Mouse (Mus musculus) megakaryocyte, embryonic 14.5 days (primary cell): ENCODE data around the gene Htra3. TPM values are rescaled to one million over a fixed set of nuclear protein-coding genes. Genes with fewer than 3 reads are reported as not detected.

Source experiments
- H3K27me3 ChIP-seq: replicated peaks from 2 replicates; pipeline ENCODE3; 2012; ENCODE audit warnings: inconsistent platforms
- H3K36me3 ChIP-seq: replicated peaks from 2 replicates; pipeline ENCODE3; 2012; ENCODE audit warnings: low read length, inconsistent platforms, mixed read lengths
- H3K4me1 ChIP-seq: 2 replicates; pipeline ENCODE4 v1.6.1; 2012; ENCODE audit warnings: inconsistent platforms
- H3K4me3 ChIP-seq: replicated peaks from 2 replicates; pipeline ENCODE3; 2012; ENCODE audit warnings: moderate library complexity, mild to moderate bottlenecking, inconsistent platforms
- H3K9me3 ChIP-seq: 2 replicates; pipeline ENCODE4 v1.6.1; 2012; ENCODE audit warnings: inconsistent platforms
- FLI1 ChIP-seq: IDR thresholded peaks from 2 replicates; pipeline ENCODE4 v1.6.1; 2012; ENCODE audit warnings: low read length, inconsistent platforms, mixed read lengths
- GATA1 ChIP-seq: IDR thresholded peaks from 3 replicates; pipeline ENCODE4 v1.6.1; 2012; ENCODE audit warnings: mixed read lengths, low read length, inconsistent platforms, borderline replicate concordance
- polyA plus RNA-seq: library from polyadenylated mRNA; stranded (reverse); fragments of >175 nt; gene quantifications from 2 replicates; pipeline ENCODE4 v1.2.3, GENCODE M21; 2012; ENCODE audit warnings: low replicate concordance; ENCODE audit not compliant: insufficient read depth

The Htra3 gene
- polyA plus RNA-seq, 1 experiment = 1.2 TPM

DNA sequence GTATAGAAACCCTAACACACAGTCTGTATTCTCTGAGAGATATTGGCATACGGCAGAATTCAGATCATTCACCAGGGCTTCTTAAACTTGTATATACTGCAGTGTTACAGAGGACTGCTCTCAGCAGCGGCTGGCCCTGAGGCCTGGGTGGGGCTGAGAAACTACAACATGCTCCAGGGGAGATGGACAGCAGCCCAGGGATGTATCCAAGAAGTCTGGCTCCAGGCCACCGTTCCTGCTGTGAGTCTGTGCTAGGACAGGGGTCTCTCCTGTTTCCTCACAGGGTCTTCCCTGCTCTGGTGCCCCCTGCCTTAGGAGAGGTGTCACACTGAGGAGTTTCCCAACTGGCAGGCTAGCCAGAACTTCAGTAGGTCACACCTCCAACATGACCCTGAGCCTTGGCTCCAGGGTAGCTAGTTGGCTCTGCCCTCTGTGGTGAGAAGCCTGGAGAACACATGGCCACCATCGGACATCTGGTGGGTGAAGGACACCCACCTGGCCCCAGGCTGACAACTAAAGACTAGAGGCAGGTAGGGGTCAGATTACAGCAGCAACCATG is 23.1 kb upstream of the Htra3 start:
- no peaks in the 10 kb centered on the region for H3K9me3 ChIP-seq
- TF ChIP-seq FLI1 (no peak), GATA1 (no peak)
- H3K27me3 ChIP-seq = peaks cover 83% of the 10 kb centered on the region
- no peaks in the 10 kb centered on the region for H3K4me1 ChIP-seq
- H3K36me3 ChIP-seq = peaks cover 4% of the 10 kb centered on the region
- no peak overlapping the region for H3K4me3 ChIP-seq

- H3K27me3 ChIP-seq = peaks cover 88% of the 10 kb centered on the region
- no peak overlapping the region for H3K4me3 ChIP-seq
- peaks cover 4% of the 10 kb centered on the region for H3K36me3 ChIP-seq
- no peaks in the 10 kb centered on the region for H3K9me3 ChIP-seq
- no peaks in the 10 kb centered on the region for H3K4me1 ChIP-seq
- TF ChIP-seq FLI1 (no peak), GATA1 (no peak)
Measured at GRCm38 (mm10) chr5:35701042-35701441, 21.5 kb upstream of the Htra3 start.

DNA sequence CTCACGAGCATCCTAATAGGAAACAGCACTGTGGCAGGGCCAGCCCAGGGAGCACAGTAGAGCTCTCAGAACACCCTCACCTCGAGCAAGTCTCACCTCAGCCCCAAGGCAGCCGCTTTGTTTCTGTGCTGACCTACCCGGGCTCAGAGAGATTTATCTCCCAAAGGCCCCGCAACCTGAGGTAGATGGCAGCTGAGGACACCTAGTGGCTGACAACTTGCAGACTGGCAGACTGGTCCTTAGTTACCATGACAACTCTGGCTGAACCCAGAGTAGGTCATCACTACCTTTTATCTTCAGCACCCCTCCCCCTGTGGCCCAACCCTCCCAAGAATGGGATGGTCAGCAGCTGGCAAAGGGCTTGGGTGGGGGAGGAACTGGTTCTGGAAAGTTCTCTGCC is 16.2 kb upstream of the Htra3 start:
- no peaks in the 10 kb centered on the region for H3K4me1 ChIP-seq
- peaks cover 2% of the 10 kb centered on the region for H3K36me3 ChIP-seq
- TF ChIP-seq GATA1 = no peak
- TF ChIP-seq FLI1 = no peak

GRCm38 (mm10) chr5:35693638-35694037 is 14.1 kb upstream of the Htra3 start:
- Histone ChIP-seq H3K27me3 (peaks cover 84% of the 10 kb centered on the region), H3K4me3 (no peak overlapping the region), H3K36me3 (no peaks in the 10 kb centered on the region), H3K9me3 (peaks cover 5% of the 10 kb centered on the region; the same call in 1 of the 2 replicates), H3K4me1 (peaks cover 7% of the 10 kb centered on the region; the same call in 1 of the 2 replicates)
- TF ChIP-seq GATA1 = no peak
- TF ChIP-seq FLI1 = no peak

More for the DNA sequence above, 16.2 kb upstream of the Htra3 start:
- Histone ChIP-seq H3K9me3 (no peaks in the 10 kb centered on the region), H3K27me3 (peaks cover 89% of the 10 kb centered on the region), H3K4me3 (no peak overlapping the region)

- no peak for TF ChIP-seq GATA1
- TF ChIP-seq FLI1 = no peak
- Histone ChIP-seq H3K27me3 (peaks cover 86% of the 10 kb centered on the region), H3K9me3 (peaks cover 5% of the 10 kb centered on the region; the same call in 1 of the 2 replicates), H3K36me3 (no peaks in the 10 kb centered on the region), H3K4me1 (peaks cover 28% of the 10 kb centered on the region), H3K4me3 (no peak overlapping the region)
Measured at GRCm38 (mm10) chr5:35691246-35691645, 11.7 kb upstream of the Htra3 start.

DNA sequence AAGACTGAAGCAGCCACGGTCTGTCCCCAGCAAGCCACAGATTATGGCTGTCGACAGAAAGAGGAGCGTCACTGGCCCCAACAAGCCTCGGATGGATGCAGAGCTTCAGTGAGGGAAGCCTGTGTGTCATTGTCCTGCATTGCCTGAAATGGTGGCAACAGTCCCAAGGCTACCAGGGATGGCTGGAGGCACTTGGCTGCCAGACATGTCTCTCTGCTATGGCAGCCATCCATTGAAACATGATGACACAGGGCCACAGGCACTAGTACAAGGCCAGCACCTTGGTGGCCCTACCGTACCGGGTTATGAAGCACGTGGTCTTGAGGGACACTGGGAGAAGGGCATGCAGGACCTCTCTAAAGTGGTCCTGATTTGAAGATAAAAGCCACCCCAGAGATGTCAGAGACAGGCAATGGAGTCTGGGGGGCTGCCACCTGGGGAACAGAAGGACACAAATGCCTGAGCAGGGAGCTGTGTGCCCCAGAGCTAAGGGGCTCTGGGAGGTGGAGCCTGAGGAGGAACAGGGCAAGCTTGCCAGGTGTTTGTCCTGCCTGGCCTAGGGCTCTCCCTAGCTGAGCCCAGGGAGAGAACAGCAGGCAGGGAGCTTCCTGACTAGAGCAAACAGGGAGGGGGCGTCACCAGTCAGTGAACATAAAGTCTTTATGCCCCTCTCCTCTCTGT is 11.0 kb upstream of the Htra3 start:
- H3K4me1 ChIP-seq = peaks cover 34% of the 10 kb centered on the region
- H3K27me3 ChIP-seq = peaks cover 87% of the 10 kb centered on the region
- TF ChIP-seq GATA1 (no peak), FLI1 (no peak)
- H3K36me3 ChIP-seq = no peaks in the 10 kb centered on the region
- H3K4me3 ChIP-seq = no peak overlapping the region
- H3K9me3 ChIP-seq = peaks cover 5% of the 10 kb centered on the region; the same call in 1 of the 2 replicates

- H3K36me3 ChIP-seq = no peaks in the 10 kb centered on the region
- peaks cover 46% of the 10 kb centered on the region for H3K4me1 ChIP-seq
- TF ChIP-seq GATA1 (no peak), FLI1 (no peak)
- peaks cover 5% of the 10 kb centered on the region; the same call in 1 of the 2 replicates for H3K9me3 ChIP-seq
- no peak overlapping the region for H3K4me3 ChIP-seq
- H3K27me3 ChIP-seq = peaks cover 79% of the 10 kb centered on the region
Measured at GRCm38 (mm10) chr5:35689374-35689773, 9.8 kb upstream of the Htra3 start.

DNA sequence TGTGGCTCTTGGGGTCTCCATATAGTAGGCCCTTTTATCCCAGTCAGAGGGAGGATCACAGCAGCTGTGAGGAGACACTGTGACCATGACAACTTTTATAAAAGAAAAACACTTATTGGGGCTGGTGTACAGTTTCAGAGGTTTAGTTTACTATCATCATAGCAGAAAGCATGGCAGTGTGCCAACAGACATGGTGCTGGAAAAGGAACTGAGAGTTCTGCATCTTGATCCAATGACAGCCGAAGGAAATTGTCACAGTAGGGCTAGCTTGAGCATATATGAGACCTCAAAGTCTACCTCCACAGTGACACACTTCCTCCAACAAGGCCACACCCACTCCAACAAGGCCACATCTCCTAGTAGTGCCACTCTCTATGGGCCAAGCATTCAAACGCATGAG is 9.3 kb upstream of the Htra3 start:
- no peak overlapping the region for H3K4me3 ChIP-seq
- peaks cover 49% of the 10 kb centered on the region for H3K4me1 ChIP-seq
- H3K27me3 ChIP-seq = peaks cover 78% of the 10 kb centered on the region
- H3K9me3 ChIP-seq = peaks cover 5% of the 10 kb centered on the region; the same call in 1 of the 2 replicates
- TF ChIP-seq FLI1 (no peak), GATA1 (no peak)
- no peaks in the 10 kb centered on the region for H3K36me3 ChIP-seq

DNA sequence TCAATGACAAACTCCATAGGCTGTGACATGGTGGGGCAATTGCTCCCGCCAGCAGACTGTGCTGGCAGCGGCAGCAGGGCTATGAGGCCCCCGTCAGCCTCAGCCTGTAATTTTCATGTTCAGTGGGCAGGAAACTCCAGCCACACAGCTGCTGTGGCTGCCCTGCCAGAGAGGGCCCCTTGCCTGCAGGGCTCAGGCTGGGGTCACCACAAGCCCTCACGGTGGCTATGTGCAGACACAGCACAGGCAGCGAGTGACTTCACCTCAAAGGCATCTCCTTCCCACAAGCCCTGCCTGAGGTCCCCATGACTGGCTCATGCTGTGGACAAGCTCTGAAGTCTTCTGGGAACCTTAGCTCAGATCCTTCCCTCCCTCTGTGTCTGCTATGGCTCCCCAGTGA is 7.5 kb upstream of the Htra3 start:
- H3K36me3 ChIP-seq = no peaks in the 10 kb centered on the region
- peaks cover 70% of the 10 kb centered on the region for H3K27me3 ChIP-seq
- H3K4me1 ChIP-seq = peaks cover 49% of the 10 kb centered on the region
- TF ChIP-seq FLI1 (no peak), GATA1 (no peak)
- H3K4me3 ChIP-seq = peak overlapping the region; percentile 4
- peaks cover 5% of the 10 kb centered on the region; the same call in 1 of the 2 replicates for H3K9me3 ChIP-seq

- peaks cover 70% of the 10 kb centered on the region for H3K27me3 ChIP-seq
- no peaks in the 10 kb centered on the region for H3K36me3 ChIP-seq
- peaks cover 52% of the 10 kb centered on the region for H3K4me1 ChIP-seq
- peaks cover 5% of the 10 kb centered on the region; the same call in 1 of the 2 replicates for H3K9me3 ChIP-seq
- no peak overlapping the region for H3K4me3 ChIP-seq
- TF ChIP-seq FLI1 (no peak), GATA1 (no peak)
Measured at GRCm38 (mm10) chr5:35686336-35686735, 6.8 kb upstream of the Htra3 start.

DNA sequence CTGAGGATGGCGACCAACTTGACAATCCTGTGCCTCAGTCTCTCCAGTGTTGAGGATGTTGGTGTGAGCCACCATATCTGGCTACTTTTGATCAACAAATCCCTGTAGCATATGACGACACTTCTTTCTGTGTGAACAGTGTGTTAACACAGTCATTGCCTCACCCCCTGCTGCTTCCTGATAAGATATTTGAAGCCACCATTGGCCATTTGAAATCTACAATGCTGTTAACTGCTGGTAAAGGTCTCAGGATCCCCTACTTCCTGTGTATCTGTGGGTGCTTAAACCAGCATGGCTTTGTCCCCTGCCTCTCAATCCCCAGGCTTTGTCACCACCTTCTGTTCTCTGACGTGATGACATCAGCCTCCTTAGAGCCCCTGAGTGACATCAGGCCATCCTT is 5.5 kb upstream of the Htra3 start:
- H3K9me3 ChIP-seq = peaks cover 5% of the 10 kb centered on the region; the same call in 1 of the 2 replicates
- TF ChIP-seq GATA1 (no peak), FLI1 (no peak)
- peaks cover 70% of the 10 kb centered on the region for H3K27me3 ChIP-seq
- no peaks in the 10 kb centered on the region for H3K36me3 ChIP-seq
- H3K4me1 ChIP-seq = peaks cover 63% of the 10 kb centered on the region
- no peak overlapping the region for H3K4me3 ChIP-seq
